ENCODE assay signal across 1 mouse cellular context in genomic region chr12:76328567-76329354, GRCm38 (mm10).
TF ChIP-seq lines count a peak whose summit lies in the region.

No protein-coding gene starts in this region.

TF ChIP-seq in CH12.LX, 34 proteins besides CTCF, POLR2A, EP300 and RAD21 (continued from another document):
- no peak for TF ChIP-seq MEF2A (IDR thresholded peaks at IDR 0.05; ENCODE audit: borderline replicate concordance, low read depth, low read length)
- TF ChIP-seq SMC3 (IDR thresholded peaks at IDR 0.05; ENCODE audit: low read depth, low read length), result no peak
- TF ChIP-seq MAFK (IDR thresholded peaks at IDR 0.05; ENCODE audit: insufficient replicate concordance, low read length), result no peak
- TF ChIP-seq USF1 (IDR thresholded peaks at IDR 0.05; ENCODE audit: low read depth, low read length), result no peak
- TF ChIP-seq ZNF384 (IDR thresholded peaks at IDR 0.05; ENCODE audit: low read depth, low read length), result no peak
